Mouse (Mus musculus) limb, embryonic 14.5 days (tissue): Measurements from ENCODE around the gene Smpd4. TPM values are rescaled to one million over a fixed set of nuclear protein-coding genes. Genes with fewer than 3 reads are reported as not detected.

Experiments used
- ATAC-seq: fragments of 200-750 bp; cut with Nextera tagmentation; 2 replicates; pipeline ENCODE4 v1.8.0; 2017; ENCODE audit warnings: low read depth, moderate number of reproducible peaks, moderate TSS enrichment; ENCODE audit not compliant: low FRiP score
- DNase-seq: peaks from one replicate; pipeline ENCODE4 v3.0.0-alpha.2; 2015; ENCODE audit warnings: low spot score
- H3K27ac ChIP-seq: fragments of 300-500 bp; sonication (generic); replicated peaks from 2 replicates; pipeline ENCODE4 v1.5.1; 2014; ENCODE audit warnings: low read depth, mild to moderate bottlenecking, low read length, moderate library complexity, mixed read lengths
- H3K27me3 ChIP-seq: fragments of 300-500 bp; sonication (generic); 2 replicates; pipeline ENCODE4 v1.6.1; 2014; ENCODE audit warnings: low read length, mixed read lengths; ENCODE audit not compliant: control insufficient read depth, insufficient read depth
- H3K36me3 ChIP-seq: fragments of 300-500 bp; sonication (generic); 2 replicates; pipeline ENCODE4 v1.6.1; 2014; ENCODE audit warnings: mild to moderate bottlenecking, low read length, moderate library complexity, mixed read lengths; ENCODE audit not compliant: control insufficient read depth, insufficient read depth
- H3K4me1 ChIP-seq: fragments of 300-500 bp; sonication (generic); 2 replicates; pipeline ENCODE4 v1.6.1; 2014; ENCODE audit warnings: antibody characterized with exemption, low read length, mixed read lengths; ENCODE audit not compliant: control insufficient read depth, insufficient read depth
- H3K4me2 ChIP-seq: fragments of 300-500 bp; sonication (generic); replicated peaks from 2 replicates; pipeline ENCODE4 v1.6.1; 2014; ENCODE audit warnings: low read depth, mild to moderate bottlenecking, low read length, moderate library complexity; ENCODE audit not compliant: severe bottlenecking
- H3K4me3 ChIP-seq: fragments of 300-500 bp; sonication (generic); replicated peaks from 2 replicates; pipeline ENCODE4 v1.5.1; 2014; ENCODE audit warnings: low read length
- H3K9ac ChIP-seq: fragments of 300-500 bp; sonication (generic); 2 replicates; pipeline ENCODE4 v1.6.1; 2014; ENCODE audit warnings: mild to moderate bottlenecking, low read depth, low read length, moderate library complexity; ENCODE audit not compliant: severe bottlenecking
- H3K9me3 ChIP-seq: fragments of 300-500 bp; sonication (generic); 2 replicates; pipeline ENCODE4 v1.6.1; 2016; ENCODE audit warnings: low read length; ENCODE audit not compliant: control insufficient read depth
- POLR2A ChIP-seq: fragments of 200-500 bp; IDR thresholded peaks from 2 replicates; pipeline ENCODE4 v1.8.0; 2012; ENCODE audit warnings: inconsistent platforms, mild to moderate bottlenecking, moderate library complexity, borderline replicate concordance; ENCODE audit not compliant: insufficient read depth, insufficient read length; ENCODE audit errors: extremely low read depth
- WGBS: fragments of 180-500 bp; shearing (Covaris S2); extraction: QIAGEN DNeasy Blood & Tissue Kit; methylation state at CpG from one replicate; pipeline ENCODE4 v1.1.7; 2014; 5-methylcytosine and 5-hydroxymethylcytosine counted together
- polyA plus RNA-seq, 2 experiments: library from polyadenylated mRNA; depleted of rRNA in 1 of 2; stranded (reverse) in 1 of 2; unstranded in 1 of 2; fragments of >200 nt; fragmentation: Nextera tagmentation in 1 of 2; extraction: Ambion mirVana in 1 of 2; gene quantifications; 2 replicates each; pipeline versions ENCODE4 v1.2.1 to v1.2.3; 2012 to 2014

Gene Smpd4
- polyA plus RNA-seq, 2 experiments, result 32.5 to 120 TPM

- no peak overlapping the region for H3K4me2 ChIP-seq
- H3K9me3 ChIP-seq, result no peaks in the 10 kb centered on the region
- H3K27me3 ChIP-seq, result no peaks in the 10 kb centered on the region
- ATAC-seq (no peak), DNase-seq (no peak)
- no peak overlapping the region for H3K4me3 ChIP-seq
- no peak for TF ChIP-seq POLR2A
- H3K9ac ChIP-seq, result no peak overlapping the region
- H3K4me1 ChIP-seq, result no peaks in the 10 kb centered on the region
- H3K36me3 ChIP-seq, result peaks cover 66% of the 10 kb centered on the region
- 94% methylated on average over 4 of the region's 4 CpGs for WGBS
- H3K27ac ChIP-seq, result no peak overlapping the region
Measured at GRCm38 (mm10) chr16:17652607-17653006, 33.5 kb downstream of the Smpd4 start.

DNA sequence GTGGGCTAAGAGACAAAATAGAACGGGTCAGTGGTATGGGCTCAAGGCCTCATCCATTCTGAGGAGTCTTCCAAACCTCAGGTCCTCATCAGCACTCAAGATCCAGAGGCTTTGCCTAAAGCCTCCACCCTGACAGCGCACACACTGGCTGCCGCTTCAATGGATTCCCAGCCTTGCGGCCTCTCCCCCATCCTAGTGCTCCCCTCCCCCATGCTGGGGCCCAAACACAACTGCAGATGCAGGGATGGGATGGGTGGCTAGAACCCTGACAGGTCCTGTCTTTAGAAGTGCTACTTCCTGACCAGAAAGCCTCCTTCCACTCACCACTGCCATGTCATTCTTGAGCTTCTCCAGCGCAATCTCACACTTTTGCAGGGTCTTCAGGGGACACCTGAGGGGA is 34.4 kb downstream of the Smpd4 start:
- Histone ChIP-seq H3K9ac (no peak overlapping the region), H3K27me3 (no peaks in the 10 kb centered on the region), H3K4me2 (no peak overlapping the region), H3K4me3 (no peak overlapping the region), H3K27ac (no peak overlapping the region), H3K9me3 (no peaks in the 10 kb centered on the region), H3K36me3 (peaks cover 76% of the 10 kb centered on the region), H3K4me1 (no peaks in the 10 kb centered on the region)
- DNase-seq, result no peak
- no peak for ATAC-seq
- 92% methylated on average over 5 of the region's 5 CpGs for WGBS
- TF ChIP-seq POLR2A, result no peak

DNA sequence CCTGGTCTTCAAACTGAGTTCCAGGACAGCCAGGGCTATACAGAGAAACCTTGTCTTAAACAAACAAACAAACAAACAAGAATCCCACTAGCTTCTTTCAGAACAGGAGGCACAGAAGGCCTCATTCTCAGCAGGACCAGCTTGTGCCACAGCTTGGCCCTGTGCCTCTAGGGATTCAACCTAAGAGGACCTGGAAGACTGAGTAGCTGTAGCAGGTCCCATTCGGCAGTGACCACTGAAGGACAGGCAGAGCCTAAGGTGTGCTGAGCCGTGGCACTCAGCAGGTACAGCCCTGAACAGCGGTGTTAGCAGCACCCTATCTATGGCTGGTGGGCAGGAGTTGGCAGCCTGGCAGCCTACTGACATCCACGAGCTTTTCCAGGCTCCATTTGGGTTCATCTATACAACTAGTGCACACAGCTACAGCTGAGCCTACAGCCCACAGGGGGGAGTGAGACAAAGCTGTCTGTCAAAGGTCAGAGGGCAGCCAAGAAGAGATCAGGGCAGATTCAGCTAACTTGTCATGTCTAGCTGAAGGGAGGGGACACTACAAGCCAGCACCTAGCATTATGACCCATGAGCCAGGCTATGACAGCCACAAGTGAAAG is 35.1 kb downstream of the Smpd4 start:
- DNase-seq (no peak), ATAC-seq (no peak)
- TF ChIP-seq POLR2A, result no peak
- H3K9me3 ChIP-seq, result no peaks in the 10 kb centered on the region
- H3K4me2 ChIP-seq, result no peak overlapping the region
- H3K36me3 ChIP-seq, result peaks cover 76% of the 10 kb centered on the region
- H3K27ac ChIP-seq, result no peak overlapping the region
- no peak overlapping the region for H3K4me3 ChIP-seq
- no peak overlapping the region for H3K9ac ChIP-seq
- no peaks in the 10 kb centered on the region for H3K4me1 ChIP-seq
- no peaks in the 10 kb centered on the region for H3K27me3 ChIP-seq
- WGBS, result 92% methylated on average over 4 of the region's 4 CpGs

GRCm38 (mm10) chr16:17656212-17656871 is 37.2 kb downstream of the Smpd4 start:
- no peaks in the 10 kb centered on the region for H3K4me1 ChIP-seq
- H3K36me3 ChIP-seq, result peaks cover 72% of the 10 kb centered on the region
- no peak overlapping the region for H3K9ac ChIP-seq
- no peak overlapping the region for H3K27ac ChIP-seq
- H3K27me3 ChIP-seq, result no peaks in the 10 kb centered on the region
- ATAC-seq (no peak), DNase-seq (no peak)
- H3K4me3 ChIP-seq, result no peak overlapping the region
- H3K9me3 ChIP-seq, result no peaks in the 10 kb centered on the region
- TF ChIP-seq POLR2A, result no peak
- no peak overlapping the region for H3K4me2 ChIP-seq
- WGBS, result 89% methylated on average over 5 of the region's 5 CpGs

DNA sequence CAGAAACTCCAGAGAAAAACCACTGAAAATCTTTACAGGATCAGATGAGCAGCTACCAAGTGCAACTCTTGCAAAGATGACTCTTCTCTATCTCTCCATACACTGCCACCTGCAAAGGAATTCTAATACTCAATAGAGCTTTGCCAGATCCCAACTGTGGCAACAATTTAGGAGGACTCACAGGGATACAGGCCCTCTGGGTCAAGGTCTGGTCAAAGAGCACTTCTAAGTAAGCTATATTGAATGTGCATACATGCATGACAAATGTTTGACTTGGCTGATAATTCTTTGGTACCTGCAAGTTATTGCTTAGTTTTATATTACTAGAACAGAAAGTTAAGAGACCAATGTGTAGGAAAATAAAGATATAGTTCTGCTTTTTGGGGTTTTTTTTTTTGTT is 46.4 kb downstream of the Smpd4 start:
- Histone ChIP-seq H3K9me3 (no peaks in the 10 kb centered on the region), H3K9ac (no peak overlapping the region), H3K4me2 (no peak overlapping the region), H3K27me3 (no peaks in the 10 kb centered on the region), H3K36me3 (peaks cover 82% of the 10 kb centered on the region), H3K27ac (no peak overlapping the region), H3K4me1 (no peaks in the 10 kb centered on the region), H3K4me3 (no peak overlapping the region)
- no peak for TF ChIP-seq POLR2A
- no peak for ATAC-seq
- DNase-seq, result no peak

- Histone ChIP-seq H3K36me3 (peaks cover 83% of the 10 kb centered on the region), H3K27ac (no peak overlapping the region), H3K9me3 (no peaks in the 10 kb centered on the region), H3K4me1 (no peaks in the 10 kb centered on the region), H3K4me3 (no peak overlapping the region), H3K4me2 (no peak overlapping the region), H3K9ac (no peak overlapping the region), H3K27me3 (no peaks in the 10 kb centered on the region)
- DNase-seq (no peak), ATAC-seq (no peak)
- no peak for TF ChIP-seq POLR2A
Measured at GRCm38 (mm10) chr16:17669886-17670285, 50.7 kb downstream of the Smpd4 start.

Other genes with a start within 250 kb of the Smpd4 start
- gene Snap29, start 213.4 kb upstream of the Smpd4 start, polyA plus RNA-seq (2012; rRNA removed), result 9.0 and 9.7 TPM in 2 replicates
- 6.6 and 7.8 TPM in 2 replicates for gene Snap29, start 213.4 kb upstream of the Smpd4 start, polyA plus RNA-seq (2014; fragmentation: Nextera tagmentation; extraction: Ambion mirVana)
- 62.3 and 74.3 TPM in 2 replicates for gene Pi4ka, start 213.0 kb upstream of the Smpd4 start, polyA plus RNA-seq (2012; rRNA removed)
- 36.5 and 37.5 TPM in 2 replicates for gene Pi4ka, start 213.0 kb upstream of the Smpd4 start, polyA plus RNA-seq (2014; fragmentation: Nextera tagmentation; extraction: Ambion mirVana)
- gene Crkl, start 167.4 kb upstream of the Smpd4 start, polyA plus RNA-seq (2012; rRNA removed), result 36.6 and 65.3 TPM in 2 replicates
- gene Crkl, start 167.4 kb upstream of the Smpd4 start, polyA plus RNA-seq (2014; fragmentation: Nextera tagmentation; extraction: Ambion mirVana), result 62.9 and 70.7 TPM in 2 replicates
- 0.85 and 1.3 TPM in 2 replicates for gene Aifm3, start 129.7 kb upstream of the Smpd4 start, polyA plus RNA-seq (2012; rRNA removed)
- 0.48 and 0.55 TPM in 2 replicates for gene Aifm3, start 129.7 kb upstream of the Smpd4 start, polyA plus RNA-seq (2014; fragmentation: Nextera tagmentation; extraction: Ambion mirVana)
- 246 and 336 TPM in 2 replicates for gene Lztr1, start 110.7 kb upstream of the Smpd4 start, polyA plus RNA-seq (2012; rRNA removed)
- gene Lztr1, start 110.7 kb upstream of the Smpd4 start, polyA plus RNA-seq (2014; fragmentation: Nextera tagmentation; extraction: Ambion mirVana), result 82.6 and 87.6 TPM in 2 replicates
- gene Thap7, start 88.2 kb upstream of the Smpd4 start, polyA plus RNA-seq (2012; rRNA removed), result 91.9 and 104 TPM in 2 replicates
- gene Thap7, start 88.2 kb upstream of the Smpd4 start, polyA plus RNA-seq (2014; fragmentation: Nextera tagmentation; extraction: Ambion mirVana), result 60.0 and 63.2 TPM in 2 replicates
- gene Lrrc74b, start 58.1 kb upstream of the Smpd4 start, polyA plus RNA-seq (2012; rRNA removed), result 0.08 and 0.23 TPM in 2 replicates
- gene Lrrc74b, start 58.1 kb upstream of the Smpd4 start, polyA plus RNA-seq (2014; fragmentation: Nextera tagmentation; extraction: Ambion mirVana), result 0.29 TPM in 1 of 2 replicates, not detected in the other
- 0.92 and 0.99 TPM in 2 replicates for gene P2rx6, start 57.5 kb upstream of the Smpd4 start, polyA plus RNA-seq (2012; rRNA removed)
- 0.47 and 0.82 TPM in 2 replicates for gene P2rx6, start 57.5 kb upstream of the Smpd4 start, polyA plus RNA-seq (2014; fragmentation: Nextera tagmentation; extraction: Ambion mirVana)
- gene Slc7a4, start 36.1 kb upstream of the Smpd4 start, polyA plus RNA-seq (2012; rRNA removed), result 7.7 and 14.2 TPM in 2 replicates
- 8.0 and 8.2 TPM in 2 replicates for gene Slc7a4, start 36.1 kb upstream of the Smpd4 start, polyA plus RNA-seq (2014; fragmentation: Nextera tagmentation; extraction: Ambion mirVana)
- 7.9 and 8.9 TPM in 2 replicates for gene Ccdc74a, start 27.1 kb downstream of the Smpd4 start, polyA plus RNA-seq (2012; rRNA removed)
- gene Ccdc74a, start 27.1 kb downstream of the Smpd4 start, polyA plus RNA-seq (2014; fragmentation: Nextera tagmentation; extraction: Ambion mirVana), result 6.5 and 7.0 TPM in 2 replicates
- 84.6 and 121 TPM in 2 replicates for gene Med15, start 113.5 kb downstream of the Smpd4 start, polyA plus RNA-seq (2012; rRNA removed)
- gene Med15, start 113.5 kb downstream of the Smpd4 start, polyA plus RNA-seq (2014; fragmentation: Nextera tagmentation; extraction: Ambion mirVana), result 41.6 and 44.0 TPM in 2 replicates
- gene Klhl22, start 140.3 kb downstream of the Smpd4 start, polyA plus RNA-seq (2012; rRNA removed), result 124 and 176 TPM in 2 replicates
- gene Klhl22, start 140.3 kb downstream of the Smpd4 start, polyA plus RNA-seq (2014; fragmentation: Nextera tagmentation; extraction: Ambion mirVana), result 87.2 and 101 TPM in 2 replicates
- gene Scarf2, start 177.9 kb downstream of the Smpd4 start, polyA plus RNA-seq (2012; rRNA removed), result 232 and 360 TPM in 2 replicates
- 51.3 and 64.9 TPM in 2 replicates for gene Scarf2, start 177.9 kb downstream of the Smpd4 start, polyA plus RNA-seq (2014; fragmentation: Nextera tagmentation; extraction: Ambion mirVana)
- gene B830017H08Rik, start 213.8 kb downstream of the Smpd4 start, polyA plus RNA-seq (2012; rRNA removed), result 0.49 and 0.58 TPM in 2 replicates
- 0.17 and 0.69 TPM in 2 replicates for gene B830017H08Rik, start 213.8 kb downstream of the Smpd4 start, polyA plus RNA-seq (2014; fragmentation: Nextera tagmentation; extraction: Ambion mirVana)
- 8.6 and 11.5 TPM in 2 replicates for gene Car15, start 219.0 kb downstream of the Smpd4 start, polyA plus RNA-seq (2012; rRNA removed)
- 3.2 and 3.4 TPM in 2 replicates for gene Car15, start 219.0 kb downstream of the Smpd4 start, polyA plus RNA-seq (2014; fragmentation: Nextera tagmentation; extraction: Ambion mirVana)